Comparison of ENCODE assay signal across 13 mouse cellular contexts in genomic region chr2:116364136-116364535, GRCm38 (mm10).
DNase-seq lines count a peak whose midpoint lies in the region.
"Had no signal": no experiment of that assay in that cellular context is flagged by ENCODE, and none has a peak within 500 bp of the region (broad histone marks: within the 10 kb centered on the region; RNA-seq: fewer than 3 reads in every experiment).

No protein-coding gene starts in this region.

- DNase-seq in left cerebral cortex, adult 11 months (ENCODE audit: low spot score): peak; percentile 23
- no peak for DNase-seq in left cerebral cortex, postnatal 10 days (ENCODE audit: extremely low spot score in 1 of 2, low spot score in 2 of 2)
- peak; percentile 78 for DNase-seq in brain, adult 2 months (ENCODE audit: low read depth, low spot score)
- DNase-seq in frontal cortex, postnatal 36 days (ENCODE audit: low spot score in 2 of 2): peak; percentile 19 to 57
- DNase-seq in right cerebral cortex, postnatal 36 days (ENCODE audit: low spot score in 2 of 2): peak; percentile 12 to 41
- no peak for DNase-seq in cerebellum, adult 11-12 months
- no peak for DNase-seq in gastrocnemius, postnatal 10 days
- DNase-seq: adrenal gland, postnatal 14 days; cerebellum, adult 8-10 months; cerebellum, postnatal 14 days; embryo, embryonic 11 days; gastrocnemius, postnatal 14 days; heart, postnatal 36 days had no signal

- intact Hi-C loops in left cerebral cortex, postnatal 10 days (cut with DNase I): no loop called here

Comparison
In these comparisons a context has a peak if more than half of its experiments do, and no peak if none do; other contexts are left out.
1. DNase-seq: peak in left cerebral cortex, adult 11 months (single experiment), brain, adult 2 months (single experiment), frontal cortex, postnatal 36 days (2 of 2) and right cerebral cortex, postnatal 36 days (2 of 2); none in left cerebral cortex, postnatal 10 days (0 of 2), cerebellum, adult 11-12 months (single experiment) and gastrocnemius, postnatal 10 days (single experiment).